Mouse (Mus musculus) hematopoietic stem cell, adult 5-6 weeks (primary cell): ENCODE measurements around the gene Mtap. TPM values are rescaled to one million over a fixed set of nuclear protein-coding genes. Genes with fewer than 3 reads are reported as not detected.

Source experiments
- ATAC-seq, 2 experiments: fragments of 125-278 bp in 1 of 2; replicated peaks in 1 of 2; 2 replicates each; pipeline ENCODE4 v1.8.0; 2016 to 2017; ENCODE audit warnings: inconsistent platforms in 2 of 2, mild to moderate bottlenecking in 2 of 2, moderate number of reproducible peaks in 2 of 2, low read depth in 1 of 2, moderate TSS enrichment in 1 of 2; ENCODE audit not compliant: low FRiP score in 2 of 2, poor library complexity in 2 of 2, severe bottlenecking in 2 of 2, insufficient read depth in 1 of 2, low TSS enrichment in 1 of 2
- total RNA-seq: library from RNA; stranded (forward); fragments of 172-1452, 232-1000 nt; gene quantifications from 2 replicates; pipeline ENCODE4 v1.2.3, GENCODE M21; 2017

Mtap gene
- total RNA-seq, 1 experiment from 2014 or later = 71.6 TPM

GRCm38 (mm10) chr4:89172873-89173605 is 36.1 kb downstream of the Mtap start:
- no peak; a peak in 1 of 4 replicates for ATAC-seq

GRCm38 (mm10) chr4:89177514-89178307 is 40.8 kb downstream of the Mtap start:
- no peak for ATAC-seq

GRCm38 (mm10) chr4:89180121-89180520 is 43.2 kb downstream of the Mtap start:
- ATAC-seq = no peak

GRCm38 (mm10) chr4:89181656-89182055 is 44.7 kb downstream of the Mtap start:
- no peak for ATAC-seq

GRCm38 (mm10) chr4:89182486-89182885 is 45.6 kb downstream of the Mtap start:
- ATAC-seq = no peak

- ATAC-seq = no peak
Observed at GRCm38 (mm10) chr4:89195481-89195880, 58.6 kb downstream of the Mtap start.

- no peak for ATAC-seq
Observed at GRCm38 (mm10) chr4:89197128-89197527, 60.2 kb downstream of the Mtap start.

GRCm38 (mm10) chr4:89200806-89201205 is 63.9 kb downstream of the Mtap start:
- ATAC-seq = no peak

GRCm38 (mm10) chr4:89209310-89209709 is 72.4 kb downstream of the Mtap start:
- peak; percentile 40 to 68; a peak in 3 of 4 replicates for ATAC-seq

- ATAC-seq = no peak
Observed at GRCm38 (mm10) chr4:89210314-89210713, 73.4 kb downstream of the Mtap start.

- peak; percentile 89 to 90 for ATAC-seq
Observed at GRCm38 (mm10) chr4:89212178-89212577, 75.3 kb downstream of the Mtap start.

Other genes with a start within 250 kb of the Mtap start
- gene Cdkn2a, start 157.5 kb downstream of the Mtap start, total RNA-seq = not detected in 2 replicates
- gene Cdkn2b, start 173.9 kb downstream of the Mtap start, total RNA-seq = not detected in 2 replicates